Mouse (Mus musculus) A20 (cell line): ENCODE data around the gene Col6a6.

Experiments
- DNase-seq: peaks from one replicate; pipeline ENCODE4 v3.0.0-alpha.2; 2011; ENCODE audit warnings: low read depth, low spot score

Gene Col6a6

GRCm38 (mm10) chr9:105739446-105739845 lies 88.5 kb downstream of the Col6a6 start:
- no peak for DNase-seq

DNA sequence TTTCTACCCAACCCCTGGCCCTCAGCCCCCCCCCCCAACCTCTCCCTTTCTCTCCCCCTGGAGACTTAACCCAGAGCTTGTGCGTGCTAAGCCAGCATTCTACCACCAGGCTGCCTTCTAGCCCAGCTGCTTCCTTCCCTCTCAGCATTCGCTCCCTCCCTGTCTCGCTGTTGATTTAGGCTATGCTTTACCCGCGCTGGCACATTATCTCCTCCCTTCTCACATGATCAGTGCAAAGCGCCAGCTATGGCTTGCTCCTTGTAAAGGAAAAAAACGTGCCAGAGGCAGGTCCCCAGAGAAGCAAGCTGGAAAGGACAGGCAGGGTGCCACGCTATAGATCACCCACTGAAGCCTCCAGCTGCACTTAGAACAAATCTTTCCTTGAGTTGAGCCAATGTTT lies 90.5 kb downstream of the Col6a6 start:
- no peak for DNase-seq

- no peak for DNase-seq
Measured at GRCm38 (mm10) chr9:105735195-105735594, 92.8 kb downstream of the Col6a6 start.

DNA sequence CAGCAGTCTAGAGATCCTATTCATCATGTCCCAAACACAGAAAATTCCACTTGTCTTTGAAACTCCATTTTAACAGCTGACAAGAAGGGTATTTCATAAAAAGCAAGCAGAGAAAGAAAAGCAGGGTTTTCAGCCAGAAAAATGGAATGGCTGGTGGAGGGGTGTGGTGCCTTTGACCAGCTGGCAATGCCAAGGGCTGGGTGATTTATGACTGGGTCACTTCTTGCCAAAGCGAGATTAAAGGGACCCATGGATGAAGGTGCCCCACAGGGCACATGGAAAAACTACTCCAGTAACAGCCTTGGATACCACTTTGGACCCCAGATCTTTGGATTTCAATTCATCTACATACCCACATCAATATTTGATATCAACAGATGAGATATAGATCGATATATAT lies 93.3 kb downstream of the Col6a6 start:
- no peak for DNase-seq

DNA sequence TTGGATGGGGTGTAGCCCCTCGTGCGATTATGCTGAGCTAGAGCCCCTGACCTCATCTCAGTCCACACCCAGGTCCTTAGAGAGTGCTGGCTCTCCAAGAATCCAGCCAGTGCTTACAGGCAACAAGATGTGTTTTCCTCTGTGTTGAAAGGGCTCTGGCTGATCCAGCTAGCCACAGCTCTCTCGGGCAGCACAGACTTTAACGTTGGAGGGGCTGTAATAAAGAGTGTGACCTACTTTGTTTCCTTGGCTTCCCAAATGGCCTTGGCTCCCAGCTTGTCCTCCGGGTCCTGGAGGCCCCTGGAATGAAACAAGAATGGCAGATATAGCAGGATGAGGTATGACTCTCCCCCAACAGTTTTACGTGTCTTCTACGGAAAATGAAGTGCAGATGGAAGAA lies 96.0 kb downstream of the Col6a6 start:
- DNase-seq = no peak

DNA sequence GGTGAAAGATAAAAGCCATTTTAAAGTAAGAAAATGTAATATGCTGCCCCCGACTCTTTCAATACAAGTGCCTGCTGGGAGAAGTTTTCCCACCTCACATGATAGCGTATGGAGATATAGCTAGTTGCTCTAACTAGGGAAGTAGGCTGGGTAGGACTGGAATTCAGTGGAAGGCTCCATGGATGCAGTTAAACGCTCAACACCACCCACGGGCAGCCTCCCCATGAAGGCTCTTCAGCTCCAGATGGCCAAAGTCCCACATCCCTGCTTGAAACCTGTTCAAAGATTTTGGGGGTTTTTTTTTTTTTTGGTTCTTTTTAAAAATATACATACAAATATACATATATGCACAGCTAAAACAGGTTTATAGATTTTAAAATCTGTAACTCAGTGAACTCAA lies 107.5 kb downstream of the Col6a6 start:
- no peak for DNase-seq

GRCm38 (mm10) chr9:105719851-105720395 lies 108.0 kb downstream of the Col6a6 start:
- DNase-seq = no peak

GRCm38 (mm10) chr9:105719367-105719766 lies 108.6 kb downstream of the Col6a6 start:
- DNase-seq = no peak

- DNase-seq = no peak
Measured at GRCm38 (mm10) chr9:105712049-105712448, 115.9 kb downstream of the Col6a6 start.

DNA sequence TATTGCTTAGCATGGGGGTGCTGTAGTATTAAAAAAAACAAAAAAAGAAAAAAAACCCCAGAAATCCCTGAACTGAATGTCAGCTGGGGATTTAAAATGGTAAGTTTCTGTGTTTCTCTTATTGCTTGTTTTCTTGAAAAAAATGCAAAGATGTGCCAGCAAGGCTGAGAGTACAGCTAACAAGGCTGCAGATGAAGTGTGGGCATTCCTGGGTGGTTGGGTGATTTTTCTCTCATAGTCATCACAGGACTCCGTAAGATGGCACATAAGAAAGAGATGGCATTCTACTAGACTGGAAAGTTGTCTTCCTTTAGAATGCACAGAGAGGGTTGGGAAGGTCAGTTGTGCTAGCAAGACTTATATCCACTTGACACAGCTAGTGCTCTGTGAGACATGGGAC lies 122.9 kb downstream of the Col6a6 start:
- no peak for DNase-seq

DNA sequence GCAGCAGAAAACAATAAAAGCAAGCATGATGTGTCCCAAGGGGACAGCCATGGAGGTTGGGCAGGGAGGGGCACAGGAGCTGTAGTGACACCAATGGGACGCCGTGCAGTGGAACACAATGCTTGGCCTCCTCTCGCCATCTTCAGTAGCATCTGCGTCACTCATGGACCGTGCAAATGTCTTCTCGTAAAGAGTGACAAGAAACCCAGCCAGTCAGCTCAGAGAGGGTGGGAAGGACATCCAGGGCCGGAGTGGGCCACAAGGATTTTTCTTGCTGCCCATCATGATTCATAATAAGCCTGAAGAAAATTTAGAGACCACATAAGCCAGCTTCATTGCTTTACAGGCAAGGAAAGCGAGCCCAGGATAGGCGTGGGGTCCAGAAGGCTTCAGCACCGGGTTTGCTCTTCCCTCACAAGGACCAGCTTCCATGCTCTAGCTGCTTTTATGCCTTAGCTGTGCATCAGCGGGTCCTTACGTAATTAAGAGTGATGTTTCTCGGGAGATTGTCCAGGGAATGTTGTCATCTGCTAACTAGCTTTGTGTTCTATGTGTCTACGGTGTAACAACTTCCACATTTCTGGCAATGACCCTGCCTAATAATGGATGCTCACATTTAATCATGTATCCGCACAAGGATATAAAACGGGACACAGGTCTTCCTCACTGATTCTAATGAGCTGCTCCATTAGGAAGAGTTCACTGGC lies 123.6 kb downstream of the Col6a6 start:
- no peak for DNase-seq

GRCm38 (mm10) chr9:105701966-105702365 lies 126.0 kb downstream of the Col6a6 start:
- DNase-seq = no peak

- no peak for DNase-seq
Measured at GRCm38 (mm10) chr9:105700702-105701101, 127.3 kb downstream of the Col6a6 start.

DNA sequence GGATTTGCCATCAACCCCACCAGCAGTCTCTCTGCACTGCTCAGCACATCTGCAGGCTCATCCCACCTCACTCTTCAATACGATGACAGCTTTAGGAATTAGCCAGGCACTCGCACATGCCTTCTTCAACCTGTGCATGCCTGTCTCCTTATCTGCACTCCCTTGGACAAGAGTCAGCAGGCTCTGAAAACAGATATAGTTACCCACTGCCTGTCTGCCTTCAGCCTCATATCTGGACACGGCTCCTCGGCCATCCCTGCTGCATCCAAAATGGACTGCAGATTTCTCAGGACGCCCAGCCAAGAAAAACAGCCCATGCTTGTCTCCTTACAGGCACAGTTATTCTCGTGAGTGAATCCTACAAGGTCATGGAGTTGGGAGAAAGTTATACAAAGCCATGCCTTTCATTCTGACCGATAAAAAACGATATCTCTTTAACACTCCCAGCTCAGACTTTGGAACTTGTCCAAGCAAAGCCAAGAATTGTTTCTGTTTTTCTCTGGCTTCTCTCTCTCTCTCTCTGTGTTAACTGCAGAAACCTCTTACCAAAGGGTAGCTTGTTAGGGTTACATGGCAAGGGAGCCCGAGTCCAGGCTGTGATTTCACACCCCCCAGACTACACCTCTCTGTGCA lies 130.1 kb downstream of the Col6a6 start:
- no peak for DNase-seq

GRCm38 (mm10) chr9:105696818-105697564 lies 131.0 kb downstream of the Col6a6 start:
- DNase-seq = no peak

DNA sequence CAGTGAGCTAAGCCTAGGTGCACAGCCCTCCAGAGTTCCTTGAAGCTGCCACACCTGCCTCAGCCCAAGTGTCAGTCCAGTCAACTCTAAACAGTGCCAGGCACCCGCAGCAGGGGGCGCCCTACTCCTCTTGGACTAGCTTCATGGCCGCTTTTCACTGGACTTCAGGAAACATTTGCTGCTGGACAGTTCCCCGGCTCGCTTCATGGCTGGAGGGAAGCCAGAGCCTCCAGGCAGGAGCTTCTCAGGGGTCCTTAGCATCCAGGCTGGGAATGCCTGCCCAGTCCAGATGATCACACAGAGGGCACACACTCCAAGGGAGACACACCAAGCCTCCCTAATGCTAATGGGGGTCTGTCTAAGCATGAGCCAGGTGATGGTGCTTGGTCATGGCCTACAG lies 134.1 kb downstream of the Col6a6 start:
- DNase-seq = peak; percentile 67

- no peak for DNase-seq
Measured at GRCm38 (mm10) chr9:105693056-105693455, 134.9 kb downstream of the Col6a6 start.

DNA sequence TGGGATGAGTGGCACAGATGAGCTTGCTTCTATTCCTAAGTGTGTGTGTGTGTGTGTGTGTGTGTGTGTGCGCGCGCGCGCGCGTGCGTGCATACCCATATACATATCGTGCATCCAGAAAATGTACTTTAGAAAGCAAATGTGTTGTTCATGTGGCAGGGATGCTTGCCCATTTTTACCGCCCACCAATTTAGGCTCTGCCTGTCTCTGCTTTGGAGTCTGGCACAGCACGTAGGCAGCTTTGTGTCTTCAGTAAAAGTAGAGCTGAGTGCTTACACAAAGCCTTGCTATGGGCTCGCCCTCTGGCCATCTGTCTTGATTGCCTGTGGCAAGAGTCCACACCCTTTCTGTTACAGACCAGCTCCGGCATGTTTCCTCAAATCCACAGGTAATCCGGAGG lies 135.5 kb downstream of the Col6a6 start:
- no peak for DNase-seq

DNA sequence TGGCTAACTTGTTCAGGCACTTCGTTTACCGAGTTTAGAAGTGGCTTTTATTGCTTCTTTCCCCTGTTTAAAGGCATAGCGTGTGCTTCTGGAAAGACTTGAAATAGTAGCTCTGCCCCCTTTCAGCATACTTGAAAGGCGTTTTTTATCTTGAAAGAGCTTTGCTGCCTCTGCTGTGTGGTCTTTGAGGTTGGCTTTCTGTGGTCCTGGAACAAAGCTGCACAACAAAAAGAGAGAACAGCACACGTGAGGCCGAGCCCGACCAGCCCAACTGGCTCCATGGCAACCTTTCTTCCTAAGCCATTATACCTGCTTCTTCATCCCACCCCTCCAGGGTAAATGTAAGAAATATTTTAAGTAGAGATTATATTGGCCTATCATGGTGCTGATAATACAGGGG lies 138.5 kb downstream of the Col6a6 start:
- no peak for DNase-seq

DNA sequence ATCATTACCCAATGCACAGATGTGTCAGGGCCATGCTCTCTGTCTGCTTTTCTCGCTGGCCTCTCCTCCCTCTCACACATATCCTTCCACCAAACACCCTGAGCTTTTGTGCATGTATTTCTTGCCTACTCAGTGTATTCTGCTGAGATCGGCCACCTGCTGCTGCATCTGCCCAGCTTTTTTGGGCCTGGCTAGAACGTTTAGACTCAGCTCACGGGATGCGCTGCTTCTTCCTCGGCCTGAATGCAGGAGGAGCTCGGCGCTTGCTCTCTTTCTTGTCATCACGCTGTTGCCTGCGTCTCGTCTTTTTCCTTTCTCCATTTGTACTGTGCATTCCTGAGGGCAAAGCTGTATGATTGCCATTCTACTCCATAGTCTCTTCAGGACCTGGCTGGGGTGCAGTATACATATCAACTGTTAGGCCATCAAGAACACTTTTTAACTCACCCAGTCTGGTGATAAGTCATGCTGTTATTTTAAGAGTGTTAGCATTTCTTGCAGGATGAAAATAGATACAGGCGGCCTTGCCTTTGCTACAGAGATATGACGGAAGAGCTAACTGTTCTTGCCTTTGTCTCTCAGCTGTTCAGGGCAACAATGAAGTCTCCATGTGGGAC lies 143.3 kb downstream of the Col6a6 start:
- DNase-seq = no peak

DNA sequence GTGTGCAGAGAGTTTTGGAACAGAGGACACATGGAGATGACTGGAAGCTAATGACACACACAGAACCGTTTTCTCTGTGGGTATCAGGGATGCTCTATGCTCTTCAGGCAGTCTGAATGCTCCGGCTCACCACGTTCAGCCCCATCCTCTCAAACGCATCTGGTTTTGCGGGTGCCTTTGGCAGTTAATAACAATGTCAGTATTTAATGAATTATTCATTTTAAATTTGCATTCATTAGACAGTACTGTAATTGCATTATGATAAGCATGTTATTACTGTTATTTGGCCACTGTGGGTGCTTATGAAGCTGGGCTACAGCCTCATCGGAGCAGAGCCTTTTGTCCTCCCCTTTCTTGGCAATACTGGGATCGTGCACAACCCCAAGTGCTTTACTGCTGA lies 146.6 kb downstream of the Col6a6 start:
- no peak for DNase-seq

GRCm38 (mm10) chr9:105675941-105676340 lies 152.0 kb downstream of the Col6a6 start:
- DNase-seq = no peak
